Mouse (Mus musculus): ENCODE data around the gene Crispld2.

GRCm38 (mm10) chr8:120067936-120068668 is 75.9 kb downstream of the Crispld2 start:
- no peak for TF ChIP-seq CTCF (IDR thresholded peaks at IDR 0.05; ENCODE audit: low read depth, low read length)
- TF ChIP-seq EP300 (IDR thresholded peaks at IDR 0.05; ENCODE audit: insufficient read depth, low read depth, low read length), result no peak
- no peak for TF ChIP-seq POLR2A (IDR thresholded peaks at IDR 0.05; ENCODE audit: insufficient read depth, low read length)

Measured in ES-Bruce4 (cell line).